Mouse (Mus musculus): ENCODE results near the gene D5Ertd579e. TPM values are rescaled to one million over a fixed set of nuclear protein-coding genes. Genes with fewer than 3 reads are reported as not detected.
A peak's percentile ranks its signal among the peaks of the same experiment; 100 is the strongest.

The D5Ertd579e gene
- total RNA-seq, 2 experiments from 2014 or later: 86.4 to 98.1 TPM

- no peak for TF ChIP-seq CTCF (IDR thresholded peaks at IDR 0.05)
- intact Hi-C loops (cut with DNase I): no loop called here
- peak; percentile 72 for DNase-seq
These were observed 127.7 kb downstream of the D5Ertd579e start for GRCm38 (mm10) chr5:36568118-36568517.

DNA sequence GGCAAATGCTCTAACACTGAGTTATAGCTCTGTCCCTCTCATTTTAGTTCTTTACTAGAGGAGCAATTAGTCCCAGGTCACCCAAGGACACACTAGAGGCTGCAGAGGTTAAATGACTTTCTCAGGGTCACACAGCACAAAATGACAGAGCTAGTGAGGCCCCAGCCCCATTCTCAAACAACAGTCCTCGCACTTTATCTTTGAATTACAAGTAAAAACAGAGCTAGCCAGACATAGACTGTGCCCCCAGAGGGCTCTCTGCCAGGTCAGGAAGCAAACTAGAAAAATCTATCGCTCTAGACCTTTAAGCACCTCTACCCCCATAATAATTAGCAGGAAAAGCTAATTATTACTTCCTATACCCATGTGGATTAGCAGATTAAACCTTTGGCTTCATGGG is 128.2 kb downstream of the D5Ertd579e start:
- DNase-seq: peak; percentile 10
- no peak overlapping the region for H3K4me3 ChIP-seq
- intact Hi-C loops (cut with DNase I): no loop called here
- H3K27ac ChIP-seq: peak overlapping the region; percentile 62
- no peak for TF ChIP-seq CTCF (IDR thresholded peaks at IDR 0.05)

More at GRCm38 (mm10) chr5:36568118-36568517, 127.7 kb downstream of the D5Ertd579e start:
- Histone ChIP-seq H3K4me3 (no peak overlapping the region), H3K27ac (peak overlapping the region; percentile 62)

DNA sequence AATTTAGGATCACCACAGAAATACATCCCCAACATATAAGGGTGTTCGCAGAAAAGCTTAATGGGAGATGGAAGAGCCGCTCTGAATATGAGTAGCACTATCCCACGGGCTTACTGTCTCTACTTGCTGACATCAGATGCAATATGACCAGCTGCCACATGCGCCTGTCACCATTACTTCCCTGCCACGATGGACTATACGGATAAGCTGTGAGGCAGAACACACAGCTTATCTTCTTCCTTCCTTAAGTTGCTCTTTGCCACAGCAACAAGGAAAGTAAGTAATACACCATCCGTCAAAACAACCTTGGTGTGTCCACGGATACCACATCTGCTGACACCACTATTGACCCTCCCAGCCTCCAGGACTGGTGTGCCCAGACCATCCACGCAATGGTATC is 131.3 kb downstream of the D5Ertd579e start:
- no peak for DNase-seq
- no peak for TF ChIP-seq CTCF (IDR thresholded peaks at IDR 0.05)
- Histone ChIP-seq H3K27ac (0 out of 2 replicates have a peak overlapping the region, but pooled peaks have one; percentile 4), H3K4me3 (no peak overlapping the region)
- intact Hi-C loops (cut with DNase I): no loop called here

- H3K27ac ChIP-seq: peak overlapping the region; percentile 40; the same call in 1 of the 2 replicates
These were observed 132.1 kb downstream of the D5Ertd579e start for GRCm38 (mm10) chr5:36563741-36564140.

DNA sequence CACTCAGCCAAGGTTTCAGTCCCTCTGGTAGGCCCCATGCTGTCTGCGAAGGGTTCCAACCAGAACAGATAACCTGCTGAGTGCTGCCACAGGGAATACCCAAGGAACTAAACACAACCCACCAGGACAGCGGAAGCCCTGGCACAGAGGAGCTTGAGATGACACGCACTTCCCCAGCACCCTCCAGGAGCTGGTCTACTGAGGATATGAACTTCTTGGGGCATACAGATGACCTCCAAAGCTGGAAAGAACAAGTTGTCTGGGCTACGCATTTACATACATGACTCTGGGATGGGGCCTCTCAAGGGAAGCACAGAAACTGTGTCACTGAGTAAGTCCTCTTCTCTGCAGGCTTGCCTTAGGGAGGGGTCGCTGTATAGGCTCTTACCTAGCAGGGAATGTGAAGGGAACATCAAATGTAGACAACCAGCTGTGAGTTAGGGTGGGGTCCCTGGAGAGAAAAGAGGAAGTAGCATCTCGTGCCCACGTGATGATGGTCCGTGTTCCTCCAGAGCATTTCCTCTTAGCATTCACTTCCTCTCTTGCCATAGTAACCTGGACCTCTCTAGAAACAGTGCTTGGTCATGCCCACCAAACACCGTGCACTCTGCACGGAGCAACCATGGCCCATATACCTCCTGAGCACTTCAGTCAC is 132.9 kb downstream of the D5Ertd579e start:
- Histone ChIP-seq H3K4me3 (no peak overlapping the region), H3K27ac (peak overlapping the region; percentile 40; the same call in 1 of the 2 replicates)
- no peak for DNase-seq
- no peak for TF ChIP-seq CTCF (IDR thresholded peaks at IDR 0.05)
- intact Hi-C loops (cut with DNase I): no loop called here

More at GRCm38 (mm10) chr5:36563741-36564140, 132.1 kb downstream of the D5Ertd579e start:
- no peak for DNase-seq
- no peak overlapping the region for H3K4me3 ChIP-seq
- intact Hi-C loops (cut with DNase I): no loop called here
- TF ChIP-seq CTCF (IDR thresholded peaks at IDR 0.05): no peak

DNA sequence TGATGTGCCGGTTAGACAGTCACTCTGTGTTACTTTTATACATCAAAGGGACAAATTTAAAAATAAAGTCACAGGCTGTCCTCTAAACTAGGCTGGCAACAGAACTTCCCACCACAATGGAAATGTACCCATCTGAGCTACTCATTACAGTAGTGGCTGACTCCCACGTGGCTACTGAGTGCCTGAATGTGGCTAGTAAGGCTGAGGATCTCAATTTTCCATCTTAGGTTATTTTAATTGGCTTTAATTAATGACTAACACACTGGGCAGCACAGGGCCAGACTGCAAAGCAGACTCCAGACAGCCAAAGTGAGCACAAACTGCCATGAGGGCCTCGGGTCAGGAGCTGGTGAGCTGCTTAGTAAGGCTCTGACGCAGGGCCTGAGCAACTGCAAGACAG is 134.3 kb downstream of the D5Ertd579e start:
- Histone ChIP-seq H3K27ac (peak overlapping the region; percentile 32), H3K4me3 (no peak overlapping the region)
- no peak for TF ChIP-seq CTCF (IDR thresholded peaks at IDR 0.05)
- DNase-seq: no peak
- intact Hi-C loops (cut with DNase I): no loop called here

DNA sequence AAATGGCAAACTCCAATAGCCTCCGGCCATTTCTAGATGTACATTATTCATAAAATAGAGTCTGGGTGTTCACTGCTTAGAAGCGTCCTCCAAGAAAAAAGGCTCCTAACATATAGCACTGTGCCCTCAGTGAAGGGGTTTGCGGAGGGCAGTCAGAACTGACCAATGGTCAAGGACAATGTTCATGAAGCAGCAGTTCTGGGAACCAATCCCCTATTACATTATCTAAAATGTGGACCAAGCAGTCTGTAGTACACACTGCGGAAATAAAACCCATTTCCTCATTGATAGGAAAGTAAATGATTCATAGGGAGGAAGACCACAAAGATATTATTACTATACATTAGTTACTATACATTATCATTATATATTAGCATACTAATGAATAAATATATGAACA is 135.3 kb downstream of the D5Ertd579e start:
- intact Hi-C loops (cut with DNase I): no loop called here
- Histone ChIP-seq H3K27ac (0 out of 2 replicates have a peak overlapping the region, but pooled peaks have one; percentile 2), H3K4me3 (no peak overlapping the region)
- TF ChIP-seq CTCF (IDR thresholded peaks at IDR 0.05): no peak
- no peak for DNase-seq

DNA sequence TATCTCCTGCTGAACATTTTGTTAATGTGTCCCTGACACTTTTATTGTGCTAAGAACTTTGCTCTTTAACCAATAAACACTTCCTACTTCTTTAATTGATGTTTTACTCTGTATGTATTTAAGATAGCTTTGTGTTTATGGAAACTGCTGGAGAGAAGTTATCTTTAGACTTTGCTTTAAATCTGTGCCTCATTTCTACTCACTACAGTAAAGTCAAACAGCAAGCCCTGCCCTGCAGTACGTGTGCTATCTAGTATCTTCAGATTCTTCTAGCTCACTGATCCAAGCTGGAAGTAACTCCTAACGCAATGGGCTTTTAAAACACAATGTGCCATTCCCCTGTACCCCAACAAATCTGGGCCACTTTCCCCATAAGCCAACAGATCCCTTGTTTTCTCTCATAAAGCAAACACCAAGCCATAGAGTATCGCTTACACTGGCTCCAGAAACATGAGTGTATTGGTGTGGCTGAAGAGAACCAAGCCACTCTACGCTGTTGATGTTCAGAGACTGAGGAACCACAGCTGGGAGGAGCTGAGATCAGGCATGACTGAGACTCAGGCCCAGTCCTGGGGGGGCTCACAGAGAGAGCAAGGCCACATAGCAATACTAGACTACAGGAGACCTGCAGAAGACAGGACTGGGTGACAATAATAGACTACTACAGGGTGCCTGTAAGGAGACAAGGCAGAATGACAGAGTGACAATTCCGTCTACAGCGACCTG is 136.2 kb downstream of the D5Ertd579e start:
- Histone ChIP-seq H3K27ac (peak overlapping the region; percentile 2; the same call in 1 of the 2 replicates), H3K4me3 (no peak overlapping the region)
- TF ChIP-seq CTCF (IDR thresholded peaks at IDR 0.05): no peak
- intact Hi-C loops (cut with DNase I): no loop called here
- DNase-seq: no peak

- intact Hi-C loops (cut with DNase I): no loop called here
- TF ChIP-seq CTCF (IDR thresholded peaks at IDR 0.05): no peak
These were observed 136.7 kb downstream of the D5Ertd579e start for GRCm38 (mm10) chr5:36559106-36559505.

GRCm38 (mm10) chr5:36558526-36558925 is 137.3 kb downstream of the D5Ertd579e start:
- H3K27ac ChIP-seq: no peak overlapping the region
- intact Hi-C loops (cut with DNase I): no loop called here
- no peak overlapping the region for H3K4me3 ChIP-seq
- no peak for DNase-seq
- no peak for TF ChIP-seq CTCF (IDR thresholded peaks at IDR 0.05)

More at GRCm38 (mm10) chr5:36559106-36559505, 136.7 kb downstream of the D5Ertd579e start:
- no peak overlapping the region for H3K4me3 ChIP-seq
- H3K27ac ChIP-seq: no peak overlapping the region
- no peak for DNase-seq

- H3K4me3 ChIP-seq: no peak overlapping the region
- TF ChIP-seq CTCF (IDR thresholded peaks at IDR 0.05): no peak
- H3K27ac ChIP-seq: no peak overlapping the region
- DNase-seq: no peak
- intact Hi-C loops (cut with DNase I): no loop called here
These were observed 138.1 kb downstream of the D5Ertd579e start for GRCm38 (mm10) chr5:36557584-36558308.

DNA sequence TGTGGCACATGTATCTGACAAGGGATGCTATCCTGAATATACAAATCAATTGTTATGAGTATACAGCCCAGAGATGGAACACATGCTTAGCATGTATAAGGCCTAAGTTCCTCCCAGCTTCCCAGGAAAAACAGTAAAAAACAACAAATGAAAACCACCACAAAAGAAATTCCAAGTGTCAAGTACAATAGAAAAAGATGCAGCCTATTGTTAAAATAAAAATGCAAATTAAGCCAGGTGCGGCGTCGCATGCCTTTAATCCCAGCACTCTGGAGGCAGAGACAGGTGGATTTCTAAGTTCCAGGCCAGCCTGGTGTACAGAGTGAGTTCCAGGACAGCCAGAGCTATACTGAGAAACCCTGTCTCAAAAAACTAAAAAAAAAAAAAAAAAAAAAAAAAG is 138.9 kb downstream of the D5Ertd579e start:
- no peak for DNase-seq
- Histone ChIP-seq H3K27ac (no peak overlapping the region), H3K4me3 (no peak overlapping the region)
- intact Hi-C loops (cut with DNase I): no loop called here
- no peak for TF ChIP-seq CTCF (IDR thresholded peaks at IDR 0.05)

DNA sequence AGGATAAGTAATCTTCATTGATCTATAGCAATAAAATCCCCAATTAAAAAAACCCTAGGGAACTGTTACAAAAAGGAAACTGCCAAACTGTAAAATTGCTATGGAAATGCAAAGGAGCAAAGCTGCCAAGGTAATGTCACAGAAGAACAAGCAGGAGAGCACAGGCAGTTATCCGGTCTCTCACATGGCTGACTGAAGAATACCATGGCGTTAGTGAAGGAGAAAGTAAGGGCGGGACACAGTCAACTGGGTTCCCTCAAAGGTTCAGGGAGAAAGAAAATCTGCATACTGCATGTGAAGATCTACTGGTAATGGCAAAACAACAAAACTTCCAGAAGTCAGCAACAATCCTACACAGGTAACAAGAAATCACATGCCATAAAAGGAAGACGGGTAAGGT is 139.5 kb downstream of the D5Ertd579e start:
- no peak overlapping the region for H3K27ac ChIP-seq
- no peak overlapping the region for H3K4me3 ChIP-seq
- TF ChIP-seq CTCF (IDR thresholded peaks at IDR 0.05): no peak
- intact Hi-C loops (cut with DNase I): no loop called here
- no peak for DNase-seq
